Mouse (Mus musculus): ENCODE measurements around the gene Glra3.

Glra3 gene

DNA sequence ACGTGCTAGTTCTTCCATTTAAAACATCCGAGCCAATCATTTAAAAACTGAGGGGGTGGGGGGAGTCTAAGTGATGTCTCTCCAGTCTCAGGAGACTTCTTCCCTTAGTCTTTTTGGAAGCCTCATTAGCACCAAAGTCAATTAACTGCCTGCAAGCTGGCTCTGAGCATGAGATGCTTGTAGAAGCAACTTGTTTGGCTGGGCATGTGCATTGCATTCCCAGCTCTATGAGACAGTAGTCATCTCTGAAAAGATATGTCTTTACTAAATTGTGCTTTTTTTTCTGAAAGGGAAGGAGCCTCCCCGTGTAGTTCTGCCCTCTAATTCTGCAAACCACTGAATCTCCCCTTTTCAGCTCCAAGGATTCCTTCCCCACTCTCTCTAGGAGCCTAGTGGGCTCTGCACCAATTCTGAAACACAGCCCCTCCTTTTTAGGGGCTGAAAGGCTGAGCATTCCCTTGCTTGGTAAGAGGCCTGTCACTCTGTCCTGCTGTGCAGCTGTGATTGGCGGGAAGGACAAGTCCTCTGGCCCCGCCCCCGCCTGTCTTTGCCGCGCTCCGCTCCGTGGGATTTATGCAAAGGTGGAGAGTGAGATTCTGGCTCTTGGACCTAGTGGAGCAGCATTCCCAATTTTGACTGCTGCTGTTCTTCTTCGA lies at the start of gene Glra3:
TSS of gene Glra3 (plus strand) at position 591 of the 656 bp plus-strand sequence.
- DNase-seq, result peak; percentile 2

DNA sequence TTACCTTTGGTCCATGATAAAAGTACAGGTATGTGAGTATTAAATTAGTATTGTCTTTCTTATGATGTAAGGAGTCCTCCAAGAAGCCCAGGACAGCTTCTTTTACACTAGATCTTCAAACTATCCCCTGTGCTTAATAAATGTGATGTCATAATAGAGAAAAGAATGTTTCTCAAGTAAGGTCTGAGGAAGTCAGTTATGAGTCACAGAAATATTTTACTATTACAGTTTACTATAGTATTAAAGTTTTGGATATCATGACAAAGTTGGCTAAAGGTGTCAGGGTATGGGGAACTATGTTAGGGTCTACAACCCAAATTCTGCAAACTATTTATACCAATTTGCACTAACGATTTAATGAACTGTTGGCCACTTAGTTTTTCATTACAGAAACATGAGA lies 33.4 kb upstream of the Glra3 start, which contains the start of gene Adam29:
TSS of gene Adam29 (minus strand) at position 101 of the 400 bp plus-strand sequence.
- no peak for DNase-seq

DNA sequence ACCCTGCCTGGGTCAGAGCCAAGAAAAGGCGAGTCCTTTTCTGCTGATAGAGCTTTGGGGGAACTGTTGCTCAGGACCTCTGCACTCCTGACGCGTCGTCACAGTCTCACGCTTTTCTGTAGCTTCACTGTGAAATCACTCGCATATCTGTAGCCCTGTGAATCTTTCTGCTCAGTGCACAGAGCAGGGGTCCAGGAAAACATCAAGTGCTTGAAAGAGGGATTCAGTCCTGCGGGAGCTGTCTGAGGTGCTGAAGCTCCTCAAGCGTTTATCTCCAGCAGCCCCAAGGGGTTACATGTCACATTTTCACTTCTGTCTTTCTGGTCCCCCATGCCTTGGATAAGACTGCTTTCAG lies 243 bp downstream of the Glra3 start:
- peak; percentile 35 for DNase-seq

DNA sequence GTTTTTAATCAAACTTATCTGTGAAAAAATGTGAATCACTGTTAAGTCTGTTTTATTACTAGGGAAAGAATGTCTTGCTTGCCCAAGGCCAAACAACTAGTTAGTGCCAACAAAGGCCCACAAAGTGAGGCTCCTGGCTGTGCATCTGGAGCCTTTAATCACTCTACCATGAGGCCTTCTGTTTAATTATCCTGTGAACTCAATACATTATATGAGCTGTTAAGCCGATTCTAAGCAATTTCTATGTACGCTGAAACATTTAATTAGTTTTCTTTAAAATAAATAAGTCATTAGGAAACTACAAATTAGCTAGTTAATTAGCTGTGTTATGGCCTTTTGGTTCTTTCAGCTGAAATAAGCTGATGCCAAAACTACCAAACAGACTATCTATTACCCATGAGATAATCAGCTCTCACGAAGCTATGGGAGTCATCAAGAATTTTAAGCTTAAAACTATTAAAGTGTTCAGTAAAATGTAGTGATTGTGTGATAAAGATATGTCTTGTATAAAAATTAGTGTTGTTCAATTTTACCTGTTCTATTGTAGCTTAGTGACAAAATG lies 24.6 kb downstream of the Glra3 start:
- no peak for DNase-seq

DNA sequence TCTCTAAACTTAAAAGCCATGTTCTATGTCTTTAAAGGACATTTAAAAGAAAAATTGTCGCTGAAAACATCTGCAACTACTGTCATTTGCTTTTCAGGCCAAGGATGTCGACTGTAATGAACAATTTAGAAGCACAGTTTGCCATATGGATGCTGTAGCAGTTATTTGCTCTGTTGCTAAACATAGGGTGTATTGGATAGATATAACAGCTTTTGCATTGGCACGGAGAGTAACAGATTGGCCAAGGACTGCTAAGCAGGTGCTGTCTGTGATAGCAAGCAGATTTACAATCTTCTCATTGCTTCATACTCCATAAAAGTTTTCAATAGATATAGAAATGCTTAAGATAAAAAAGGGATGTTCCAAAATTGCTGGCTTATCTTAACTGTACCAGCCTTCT lies 57.6 kb downstream of the Glra3 start:
- no peak for DNase-seq

DNA sequence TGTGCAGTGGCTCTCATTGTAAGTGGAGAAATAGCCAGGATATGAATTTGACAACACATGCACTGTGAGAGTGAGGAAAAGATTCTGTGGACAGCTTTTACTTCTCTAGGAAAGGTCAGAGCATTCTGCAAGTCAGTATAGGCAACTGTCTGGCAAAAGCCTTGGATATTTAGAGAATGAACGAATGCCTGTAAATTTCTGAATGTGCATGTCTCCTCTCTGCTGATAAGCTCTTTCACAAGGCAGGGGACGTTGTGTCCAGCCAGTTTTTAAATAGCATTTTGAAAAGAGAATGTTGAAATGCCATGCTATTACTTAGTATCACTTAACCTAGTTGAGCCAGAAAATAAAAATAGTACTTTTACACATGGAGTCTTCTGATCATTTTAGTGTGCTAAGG lies 114.1 kb downstream of the Glra3 start:
- no peak for DNase-seq

DNA sequence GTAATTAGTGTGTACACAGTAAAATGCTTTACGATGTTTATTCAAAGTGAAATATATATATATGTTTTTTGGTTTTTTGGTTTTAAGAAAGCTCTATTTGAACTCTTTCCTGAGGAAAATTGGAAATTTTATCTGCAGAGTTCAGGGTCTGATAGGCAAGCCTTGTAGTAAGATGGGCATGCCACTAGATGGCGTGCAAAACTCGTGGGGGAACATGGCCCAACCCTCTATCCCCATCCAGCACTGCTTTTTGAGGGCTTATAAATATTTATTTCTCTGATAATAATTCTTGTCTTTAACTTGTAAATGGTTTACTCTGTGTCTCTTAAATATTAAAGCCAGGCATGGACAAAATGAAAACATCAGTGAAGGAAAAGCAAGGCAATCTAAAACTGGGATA lies 122.8 kb downstream of the Glra3 start:
- peak; percentile 38 for DNase-seq

DNA sequence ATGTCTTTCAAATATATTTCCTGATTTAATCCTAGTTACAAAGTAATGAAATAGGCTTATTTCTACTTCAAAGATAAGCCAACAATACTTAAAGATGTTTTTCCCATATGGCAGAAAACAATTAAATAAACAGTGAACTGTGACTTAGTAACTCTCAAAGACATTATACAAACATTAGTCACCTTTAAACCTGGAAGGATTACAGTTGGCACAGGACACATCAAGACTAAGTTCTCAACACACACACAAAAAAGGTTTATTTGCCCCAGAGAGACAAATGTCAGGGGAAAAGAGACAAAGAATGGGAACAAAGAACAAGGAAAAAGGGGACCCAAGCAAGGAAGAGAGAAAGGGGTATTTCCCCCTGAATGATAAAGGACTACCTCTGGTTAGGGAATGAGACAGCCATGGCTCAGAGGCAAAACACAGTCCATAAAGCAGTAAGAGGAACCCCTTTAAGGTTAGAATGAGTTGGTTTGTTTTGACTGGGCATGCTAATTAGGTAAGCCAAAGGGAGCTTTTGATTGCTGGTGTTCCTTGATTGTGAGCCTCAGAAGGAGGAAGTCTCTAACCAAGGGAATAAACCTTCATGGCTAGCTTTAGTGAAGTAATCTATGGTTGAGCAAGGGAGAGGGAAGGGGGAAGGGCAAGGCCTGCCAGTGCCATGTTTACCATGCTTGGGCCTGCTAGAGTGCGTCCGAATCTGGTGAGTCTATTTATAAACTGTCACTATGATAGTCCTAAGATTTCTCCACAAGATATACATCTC lies 130.4 kb downstream of the Glra3 start:
- no peak for DNase-seq

DNA sequence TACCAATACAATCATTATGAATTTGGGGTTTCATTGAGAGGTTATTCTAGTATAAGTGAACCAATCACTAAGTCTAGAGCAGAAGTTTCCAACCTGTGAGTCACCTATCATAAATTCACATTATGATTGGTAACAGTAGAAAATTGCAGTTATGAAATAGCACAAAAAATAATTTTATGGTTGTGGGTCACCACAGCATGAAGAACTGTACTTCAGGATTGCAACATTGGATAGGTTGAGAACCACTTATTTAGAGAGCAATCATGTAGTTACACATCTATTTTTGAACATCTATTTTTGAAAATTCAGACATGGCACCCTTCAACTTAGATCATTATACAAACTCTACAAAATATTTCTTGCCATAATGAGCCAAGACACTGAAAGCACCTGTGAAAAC lies 143.4 kb downstream of the Glra3 start:
- DNase-seq, result no peak

DNA sequence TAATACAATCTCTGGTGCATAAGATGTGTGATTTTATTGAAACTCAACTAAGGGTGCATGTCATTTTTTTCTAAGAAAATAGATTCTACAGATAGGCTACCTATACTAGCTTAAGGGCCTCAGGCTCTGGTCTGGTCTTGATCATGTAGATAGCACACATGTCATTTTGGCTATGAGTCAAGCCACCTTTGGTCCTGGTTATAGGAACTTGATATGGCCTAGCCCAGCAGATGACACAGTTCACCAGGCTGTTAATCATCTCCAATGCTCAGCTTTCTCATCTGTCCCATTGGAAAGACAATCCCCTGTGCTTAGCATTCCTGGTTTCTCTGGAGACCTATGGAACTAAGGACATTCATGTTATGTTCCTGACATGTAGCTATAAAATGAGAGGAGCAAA lies 154.1 kb downstream of the Glra3 start:
- no peak for DNase-seq

DNA sequence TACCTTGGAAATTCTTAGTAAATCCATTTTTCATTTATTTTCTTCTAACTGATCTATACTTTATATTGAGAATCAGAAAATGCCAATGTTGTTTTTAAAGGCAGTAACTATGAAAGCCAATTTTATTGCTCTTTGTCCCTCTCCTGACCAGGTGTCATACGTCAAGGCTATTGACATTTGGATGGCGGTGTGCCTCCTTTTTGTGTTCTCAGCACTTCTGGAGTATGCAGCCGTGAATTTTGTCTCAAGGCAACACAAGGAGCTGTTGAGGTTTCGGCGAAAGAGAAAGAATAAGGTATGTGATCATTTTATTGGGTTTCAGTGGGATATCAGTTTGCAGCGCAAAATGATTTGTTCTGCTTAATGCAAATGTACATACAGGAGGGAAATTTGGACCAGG lies 170.0 kb downstream of the Glra3 start:
- DNase-seq, result no peak

DNA sequence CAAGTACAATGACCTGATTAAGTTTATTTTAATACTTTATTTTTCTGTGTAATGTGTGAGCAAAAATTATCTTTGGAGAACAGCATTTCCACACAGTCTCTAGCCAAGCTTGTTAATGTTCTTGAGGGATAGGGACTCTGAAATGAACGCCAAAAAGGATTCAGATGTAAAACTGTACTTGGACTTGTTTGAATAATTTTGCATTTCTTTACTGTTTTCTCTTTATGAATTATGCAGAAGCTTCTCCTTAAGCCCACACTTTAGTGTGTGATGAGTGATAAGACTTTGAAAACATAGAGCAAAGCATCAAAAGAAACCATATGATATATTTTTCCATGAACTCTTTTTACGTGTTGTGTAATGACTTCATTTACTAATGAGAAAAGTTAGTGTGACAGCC lies 189.1 kb downstream of the Glra3 start:
- no peak for DNase-seq

DNA sequence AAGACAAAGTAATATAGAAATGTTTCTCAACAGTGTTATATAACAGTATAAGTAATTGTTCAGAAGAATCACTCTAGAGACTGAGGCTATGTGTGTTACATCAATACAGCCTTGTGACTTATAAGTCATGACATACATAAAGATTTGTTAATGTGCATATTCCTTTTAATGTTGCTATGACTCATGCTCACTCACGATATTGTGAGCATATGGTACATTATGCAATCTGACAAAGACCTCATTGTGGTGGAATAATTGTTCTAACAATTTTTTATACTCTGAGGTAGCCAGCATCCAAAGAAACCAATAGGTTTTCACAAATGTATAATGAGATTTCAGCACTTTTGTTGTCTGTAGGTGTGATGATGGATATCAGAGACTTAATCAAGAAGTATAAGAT lies 210.4 kb downstream of the Glra3 start:
- no peak for DNase-seq

DNA sequence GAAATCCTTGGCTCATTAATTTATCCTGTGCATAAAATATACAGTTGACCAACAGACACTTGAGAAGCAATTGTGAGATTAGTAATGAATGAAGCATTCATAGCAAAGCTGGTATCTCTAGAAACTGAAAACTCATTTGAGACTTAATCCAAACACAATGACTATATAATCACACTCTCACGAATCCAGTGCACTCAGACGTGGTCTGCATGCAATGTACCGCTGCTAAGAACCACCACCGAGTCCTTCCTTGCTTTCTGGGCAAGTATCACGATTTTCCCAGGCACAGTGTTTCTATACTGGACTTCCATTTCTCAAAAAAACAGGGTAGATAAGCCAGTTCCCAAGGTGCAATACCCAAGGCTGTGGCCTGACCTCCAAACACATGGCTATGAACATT lies 211.3 kb downstream of the Glra3 start:
- DNase-seq, result no peak

DNA sequence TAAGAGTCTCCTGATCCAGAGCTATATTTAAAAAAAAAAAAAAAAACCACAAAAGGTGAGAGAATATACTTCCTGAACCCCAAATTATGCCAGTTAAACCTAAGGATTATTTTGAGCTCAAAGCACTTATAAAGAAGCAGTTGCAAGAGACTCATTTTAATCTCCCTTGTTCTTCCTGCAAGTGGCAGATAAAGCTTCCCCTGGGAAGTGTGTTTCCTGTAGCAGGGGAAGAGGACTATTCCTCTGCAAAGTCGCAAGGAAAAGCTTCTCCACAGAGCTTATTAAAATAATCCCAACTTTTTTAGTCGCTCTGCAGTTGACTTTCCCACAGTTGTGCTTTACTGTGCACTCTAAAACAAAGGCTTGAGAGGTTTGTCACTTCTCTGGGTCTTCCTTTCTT lies 218.7 kb downstream of the Glra3 start:
- DNase-seq, result no peak

Measured in liver (tissue).